Comparison of ENCODE assay signal across 8 mouse cellular contexts in the genomic region with DNA sequence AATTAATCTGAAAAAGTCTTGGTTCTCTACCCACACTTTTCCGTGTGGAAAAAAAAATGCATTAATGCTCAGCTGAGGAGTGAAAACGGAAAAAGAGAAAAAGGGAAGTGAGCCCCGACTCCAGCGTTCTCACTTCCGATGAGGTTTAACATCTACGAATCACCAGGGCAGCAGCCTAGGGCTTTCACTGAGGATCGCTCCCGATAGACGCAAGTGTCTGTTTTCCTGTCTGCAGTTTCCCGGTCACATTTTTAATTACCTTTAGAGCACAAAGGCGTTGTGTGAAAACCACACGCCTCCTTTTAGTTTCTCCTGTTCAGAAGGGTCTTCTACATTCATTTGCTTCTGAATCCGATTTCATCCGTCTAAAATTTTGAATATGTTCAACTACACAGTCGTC.
DNase-seq lines count a peak whose midpoint lies in the region; ATAC-seq and TF ChIP-seq lines count a peak whose summit lies in the region.
"Had no signal": no experiment of that assay in that cellular context is flagged by ENCODE, and none has a peak within 500 bp of the region (broad histone marks: within the 10 kb centered on the region; RNA-seq: fewer than 3 reads in every experiment).

No protein-coding gene starts in this region.

- ATAC-seq in hindbrain, embryonic 14.5 days (ENCODE audit: low FRiP score) = no peak
- ATAC-seq in midbrain, embryonic 13.5 days = no peak

- no peak overlapping the region for H3K9ac ChIP-seq in hindbrain, embryonic 14.5 days
- peak overlapping the region; percentile 50 for H3K9ac ChIP-seq in midbrain, embryonic 13.5 days (replicated peaks)

- peak overlapping the region; percentile 30 for H3K4me2 ChIP-seq in hindbrain, embryonic 14.5 days (replicated peaks)
- peak overlapping the region; percentile 49 for H3K4me2 ChIP-seq in midbrain, embryonic 13.5 days (replicated peaks)

- peaks cover 8% of the 10 kb centered on the region for H3K4me1 ChIP-seq in bone marrow macrophage, adult 2 months (ENCODE audit: control insufficient read depth, insufficient read depth, low read length)
- H3K4me1 ChIP-seq in hindbrain, embryonic 14.5 days (replicated peaks; ENCODE audit: control insufficient read depth, insufficient read depth, low read length) = no peaks in the 10 kb centered on the region
- peaks cover 39% of the 10 kb centered on the region for H3K4me1 ChIP-seq in midbrain, embryonic 13.5 days (replicated peaks)

- TF ChIP-seq CTCF in bone marrow macrophage, adult 2 months (IDR thresholded peaks at IDR 0.05; ENCODE audit: low read depth, low read length) = no peak

- peaks cover 5% of the 10 kb centered on the region for H3K27me3 ChIP-seq in hindbrain, embryonic 14.5 days (ENCODE audit: control insufficient read depth, insufficient read depth, low read length)
- 0 out of 2 replicates have a peak, but pooled peaks cover 3% of the 10 kb centered on the region for H3K27me3 ChIP-seq in midbrain, embryonic 13.5 days

- peak; percentile 62 for DNase-seq in embryo, embryonic 11 days
- peak; percentile 52 for DNase-seq in hindbrain, embryonic 14.5 days (ENCODE audit: low spot score)
- DNase-seq in T-cell, adult 2 months (ENCODE audit: low spot score) = no peak
- no peak for DNase-seq in adrenal gland, adult (ENCODE audit: inconsistent age in 2 of 2, low spot score in 1 of 2)
- DNase-seq in gastrocnemius, postnatal 4 days (ENCODE audit: low spot score in 2 of 2) = no peak
- DNase-seq: thymus, postnatal 25 days had no signal

- H3K9me3 ChIP-seq in hindbrain, embryonic 14.5 days (ENCODE audit: control insufficient read depth, low read length) = no peaks in the 10 kb centered on the region
- no peaks in the 10 kb centered on the region for H3K9me3 ChIP-seq in midbrain, embryonic 13.5 days

- TF ChIP-seq POLR2A in bone marrow macrophage, adult 2 months (IDR thresholded peaks at IDR 0.05; ENCODE audit: borderline replicate concordance, low read depth, low read length) = no peak

- peak overlapping the region; percentile 53 for H3K4me3 ChIP-seq in bone marrow macrophage, adult 2 months (ENCODE audit: insufficient read depth, low read length)
- H3K4me3 ChIP-seq in hindbrain, embryonic 14.5 days (replicated peaks; ENCODE audit: low read length) = no peak overlapping the region; the same call in 1 of the 2 replicates
- H3K4me3 ChIP-seq in midbrain, embryonic 13.5 days (replicated peaks) = peak overlapping the region; percentile 22

- peak overlapping the region; percentile 14; the same call in 1 of the 2 replicates for H3K27ac ChIP-seq in bone marrow macrophage, adult 2 months (ENCODE audit: insufficient read depth, low read depth, low read length)
- no peak overlapping the region for H3K27ac ChIP-seq in hindbrain, embryonic 14.5 days
- peak overlapping the region; percentile 85 for H3K27ac ChIP-seq in midbrain, embryonic 13.5 days

- H3K36me3 ChIP-seq in hindbrain, embryonic 14.5 days (replicated peaks; ENCODE audit: control insufficient read depth, insufficient read depth) = no peaks in the 10 kb centered on the region
- no peaks in the 10 kb centered on the region for H3K36me3 ChIP-seq in midbrain, embryonic 13.5 days

- 9% methylated on average over 15 of the region's 15 CpGs for WGBS in hindbrain, embryonic 14.5 days
- WGBS in midbrain, embryonic 13.5 days = 1% methylated on average over 15 of the region's 15 CpGs

Comparison
In these comparisons a context has a peak if more than half of its experiments do, and no peak if none do; other contexts are left out.
1. DNase-seq: peak in embryo, embryonic 11 days (single experiment) and hindbrain, embryonic 14.5 days (single experiment); none in T-cell, adult 2 months (single experiment), adrenal gland, adult (0 of 2) and gastrocnemius, postnatal 4 days (0 of 2).